Mouse (Mus musculus) C2C12 (cell line): ENCODE measurements around the gene Stk11.

Source experiments
- CEBPB ChIP-seq: IDR thresholded peaks from one replicate; pipeline ENCODE4 v1.6.1; 2011; ENCODE audit warnings: low read depth, mild to moderate bottlenecking, control low read depth, moderate library complexity
- CTCF ChIP-seq: IDR thresholded peaks from one replicate; pipeline ENCODE4 v1.5.1; 2011; ENCODE audit not compliant: control insufficient read depth, insufficient read depth, insufficient read length
- MAX ChIP-seq: IDR thresholded peaks from one replicate; pipeline ENCODE4 v1.6.1; 2011; ENCODE audit warnings: mild to moderate bottlenecking, control low read depth
- MYOD1 ChIP-seq: IDR thresholded peaks from one replicate; pipeline ENCODE4 v1.6.1; 2011; ENCODE audit warnings: low read depth; ENCODE audit not compliant: control insufficient read depth, insufficient read length
- USF1 ChIP-seq: IDR thresholded peaks from one replicate; pipeline ENCODE4 v1.6.1; 2011; ENCODE audit warnings: low read depth, mild to moderate bottlenecking, control low read depth, moderate library complexity

- TF ChIP-seq CTCF = no peak
- TF ChIP-seq CEBPB = no peak
- no peak for TF ChIP-seq MAX
- no peak for TF ChIP-seq USF1
- TF ChIP-seq MYOD1 = no peak
Measured at GRCm38 (mm10) chr10:80076386-80076785, 39.2 kb upstream of the Stk11 start.
